Mouse (Mus musculus): ENCODE measurements at regions not wholly inside any gene's neighbourhood (a gene's known extent, or its start where the extent isn't known, plus 50 kb on each side); places are given as distances from the start of the nearest gene placed in this dataset.
"Not testable (repeated sequence)": the region's sequence is repeated elsewhere in the genome, so short reads cannot be mapped to it uniquely, and the experiment has no call there.

DNA sequence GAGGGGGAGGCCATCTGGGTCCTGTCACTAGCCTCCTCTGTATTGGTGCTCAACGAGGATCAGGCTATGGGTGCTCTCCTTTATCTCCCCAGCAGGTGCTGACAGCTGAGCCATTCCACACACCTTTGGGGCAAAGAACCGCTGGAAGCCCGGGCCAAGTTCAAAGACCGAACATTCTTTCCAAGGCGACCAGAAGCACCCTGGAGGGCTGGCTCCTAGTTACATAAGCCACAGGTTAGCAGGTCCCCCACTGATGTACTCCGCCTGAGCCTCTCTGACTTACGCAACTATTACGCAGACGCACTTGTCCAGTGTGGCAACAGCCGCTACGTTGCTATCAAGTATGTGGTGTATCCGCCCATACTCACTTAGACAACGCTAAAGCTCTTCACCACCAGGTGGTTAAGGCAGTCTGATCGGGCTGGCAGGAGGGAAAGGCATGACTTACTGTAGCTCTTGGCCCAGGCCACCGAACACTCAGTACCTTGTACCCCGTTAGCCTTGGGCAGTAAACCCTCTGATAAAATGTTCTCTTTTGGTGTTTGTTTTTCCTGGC, 69.2 kb downstream of the Gm33543 start:
- DNase-seq: no peak

DNA sequence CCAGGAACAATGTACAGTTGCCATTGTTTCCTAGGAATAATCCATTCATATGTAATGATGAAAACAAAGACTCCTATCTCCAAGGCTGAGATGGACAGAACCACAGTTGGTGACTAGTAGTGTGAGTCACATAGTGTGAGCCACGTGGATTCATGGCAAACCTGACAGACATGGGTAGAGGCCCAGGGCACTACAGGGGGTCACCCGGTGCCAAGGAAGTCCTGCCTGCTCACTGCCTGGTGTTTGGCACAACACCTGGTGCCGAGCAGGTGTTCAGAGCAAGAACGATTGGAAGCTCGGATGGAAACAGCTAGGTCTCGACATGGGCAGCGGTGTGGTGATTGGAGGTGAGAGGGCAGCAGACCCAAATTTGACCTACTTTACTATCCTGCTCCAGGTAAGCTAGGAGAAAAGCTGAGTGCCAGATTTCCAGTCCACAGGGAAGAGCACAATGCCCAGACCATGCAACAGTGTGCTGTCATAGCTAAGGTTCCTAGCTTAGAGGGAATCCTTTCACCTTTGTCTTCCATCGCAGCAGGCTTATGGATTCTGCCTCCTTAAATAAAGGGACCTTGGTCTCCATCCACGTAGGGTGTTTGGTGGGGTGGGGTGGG, 69.8 kb downstream of the Gm33543 start:
- DNase-seq: no peak

DNA sequence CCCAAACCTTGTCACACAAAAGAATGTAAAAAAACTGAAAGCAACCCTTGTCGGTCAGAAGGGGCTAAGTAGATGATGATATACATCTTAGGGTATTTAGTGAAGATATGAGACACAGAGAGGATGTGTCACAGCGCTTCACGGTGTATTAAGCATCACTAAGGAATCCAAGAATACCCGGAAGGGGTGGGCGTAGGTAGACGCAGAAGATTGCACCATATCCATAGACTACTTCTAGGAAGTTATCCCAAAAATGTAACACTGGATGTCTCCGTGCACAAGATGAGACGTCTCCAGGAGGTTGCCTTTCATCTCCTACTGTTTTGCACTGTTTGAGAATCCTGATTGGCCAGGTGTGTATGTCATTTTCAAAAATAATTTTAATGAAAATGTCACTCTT, 73.8 kb downstream of the Gm33543 start:
- no peak for DNase-seq

DNA sequence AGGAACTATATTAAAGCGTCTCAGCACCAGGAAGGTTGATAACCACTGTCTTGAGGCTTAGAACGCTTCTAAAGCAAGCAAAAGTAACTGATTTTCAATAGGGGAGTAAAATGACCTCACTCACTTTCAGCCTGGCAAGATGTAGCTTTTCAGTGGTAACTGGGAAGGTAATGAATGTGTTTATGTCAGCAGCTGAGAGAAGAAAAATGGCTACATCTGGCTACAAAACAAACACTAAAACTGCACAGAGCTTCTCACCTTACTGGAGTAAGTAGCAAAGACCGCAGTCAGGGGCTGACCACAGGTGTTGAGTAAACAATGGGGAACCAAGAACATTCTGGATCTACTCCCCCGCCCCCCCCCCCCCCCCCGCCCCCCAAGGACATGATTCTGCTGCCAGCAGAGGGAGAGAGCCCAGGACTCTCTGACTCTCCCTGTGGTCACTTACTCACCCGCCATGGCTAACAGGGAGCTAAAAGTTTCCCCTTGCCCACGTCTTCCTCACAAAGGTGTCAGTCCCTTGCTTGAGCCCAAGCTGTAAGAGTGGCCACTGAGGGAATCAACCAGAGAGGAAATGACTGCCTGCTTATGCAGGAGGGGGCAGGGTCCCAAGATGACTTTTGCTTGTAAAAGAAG, 75.1 kb downstream of the Gm33543 start:
- no peak for DNase-seq

DNA sequence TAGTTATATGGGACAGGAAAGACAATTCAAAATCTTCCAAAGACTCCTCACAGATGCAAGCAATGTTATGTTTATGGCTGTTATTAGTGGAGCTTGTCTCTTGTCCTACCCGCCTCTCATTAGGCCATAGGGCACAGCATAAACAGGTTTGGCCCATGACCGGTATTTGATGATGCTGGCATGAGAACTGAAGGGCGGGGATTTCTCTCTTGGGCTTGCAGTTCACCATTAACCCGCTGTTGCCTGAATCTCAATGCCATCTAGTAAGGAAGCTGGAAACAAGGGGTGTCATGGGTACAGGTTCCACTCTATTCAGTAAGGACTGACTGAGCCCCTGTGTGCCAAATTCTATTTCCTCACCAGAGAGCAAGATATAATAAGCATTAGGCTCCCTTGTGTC, 78.6 kb downstream of the Gm33543 start:
- no peak for DNase-seq

DNA sequence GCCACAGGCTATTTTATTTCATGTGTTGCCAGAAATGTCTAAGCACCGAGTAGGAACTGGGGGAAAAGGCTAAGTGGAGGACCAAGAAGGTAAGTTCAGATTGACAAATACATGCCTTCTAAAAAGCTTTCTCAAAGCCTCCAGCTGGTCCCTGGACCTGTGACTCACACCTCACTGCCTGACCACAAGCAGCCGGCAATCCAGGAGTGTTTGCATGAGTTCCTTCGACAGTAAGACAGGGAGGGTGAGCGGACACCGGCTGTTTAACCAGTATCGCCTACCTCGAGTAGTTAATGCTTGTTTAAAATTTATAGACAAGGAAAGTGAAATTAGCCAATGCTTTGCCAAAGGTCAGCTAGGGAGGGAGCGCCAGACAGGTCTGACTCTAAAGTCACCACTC, 80.1 kb downstream of the Gm33543 start:
- no peak for DNase-seq

DNA sequence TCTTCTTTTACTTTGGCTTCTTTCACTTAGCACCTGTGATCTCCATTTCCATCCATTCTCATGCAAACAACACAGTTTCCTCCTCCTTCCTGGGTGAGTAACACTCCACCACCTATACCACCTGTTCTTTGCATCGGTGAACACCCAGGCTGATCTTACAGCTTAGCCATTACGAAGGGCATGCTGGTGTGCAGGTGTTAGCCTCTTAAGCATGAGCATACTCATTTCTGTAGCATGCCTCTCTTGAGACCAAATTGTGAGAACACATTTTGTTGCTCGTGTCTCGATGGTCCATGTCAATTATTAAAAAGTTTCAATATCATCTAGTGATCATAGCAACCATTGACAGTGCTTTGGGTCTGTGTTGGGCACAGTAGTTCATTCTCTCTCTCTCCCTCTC, 80.8 kb downstream of the Gm33543 start:
- no peak for DNase-seq

DNA sequence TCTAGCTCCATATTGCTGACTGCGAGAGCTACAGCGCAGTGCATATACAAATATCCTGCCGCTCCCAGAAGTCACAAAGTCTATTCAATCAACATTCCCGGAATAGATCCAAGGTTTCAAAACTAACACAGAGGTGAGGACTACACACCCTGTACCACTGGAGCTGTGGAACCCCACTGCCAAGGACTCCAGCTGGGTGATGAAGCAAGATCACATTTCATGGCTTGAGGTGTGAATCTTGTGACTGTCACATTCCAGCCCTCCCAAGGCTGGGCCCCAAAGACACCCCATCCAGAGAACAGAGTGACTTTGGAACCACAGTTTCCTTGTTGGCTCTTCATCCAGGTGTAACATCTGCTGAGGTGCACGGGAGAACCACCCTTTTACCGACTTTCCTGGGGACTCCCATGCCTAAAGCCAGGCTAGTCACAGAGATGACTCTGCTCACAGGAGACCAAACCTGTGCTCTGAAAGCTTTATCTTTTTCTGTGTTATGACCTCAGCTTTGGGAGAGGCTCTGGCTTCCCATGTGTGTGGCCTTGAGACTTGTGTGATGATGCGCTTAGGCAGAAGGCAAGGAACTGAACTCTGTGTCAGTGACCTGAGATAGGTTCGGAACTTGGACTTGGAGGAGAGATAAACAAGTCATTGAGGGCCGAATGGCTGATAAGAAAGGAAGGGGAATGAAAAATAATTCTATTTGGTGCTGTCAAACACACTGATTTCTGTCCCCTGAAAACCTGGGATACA, 82.4 kb downstream of the Gm33543 start:
- DNase-seq: no peak

DNA sequence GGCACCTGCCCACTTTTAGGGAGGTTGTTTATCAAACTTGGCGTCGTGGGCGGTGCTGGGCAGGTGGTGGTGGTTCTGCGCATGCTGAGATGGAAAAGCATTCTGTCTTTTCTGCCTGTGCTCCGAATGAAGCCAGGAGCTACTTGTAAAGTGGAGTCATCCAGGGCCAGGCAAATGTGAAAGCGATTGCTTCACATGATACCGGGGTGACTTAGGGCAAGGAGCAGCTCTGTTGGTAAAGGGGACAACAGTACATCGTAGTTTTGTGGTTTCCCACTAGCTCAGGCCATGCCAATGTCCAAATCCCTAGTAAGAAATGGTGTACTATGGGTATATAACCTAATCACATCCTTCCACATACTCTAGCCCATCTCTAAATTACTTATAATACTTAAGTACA, 84.5 kb downstream of the Gm33543 start:
- DNase-seq: no peak

DNA sequence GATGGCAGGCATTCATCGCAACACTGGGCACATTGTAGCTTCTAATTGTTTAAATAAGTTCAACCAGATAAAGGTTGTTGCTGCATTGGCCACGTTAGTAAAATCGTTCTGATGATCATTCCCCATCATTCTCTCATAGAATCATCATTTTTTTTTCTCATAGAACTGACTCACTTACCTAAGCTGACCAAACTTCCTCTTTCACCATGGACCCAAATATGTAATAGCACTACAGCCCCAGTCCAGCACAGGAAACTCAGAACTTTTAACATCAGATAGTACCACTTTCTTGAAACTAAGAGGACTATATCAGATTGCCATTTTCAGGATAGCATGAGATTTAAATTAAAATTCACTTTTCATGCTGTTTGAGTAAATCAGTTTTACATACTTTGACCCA, 82.2 kb upstream of the Anapc15-ps start:
- DNase-seq: no peak

DNA sequence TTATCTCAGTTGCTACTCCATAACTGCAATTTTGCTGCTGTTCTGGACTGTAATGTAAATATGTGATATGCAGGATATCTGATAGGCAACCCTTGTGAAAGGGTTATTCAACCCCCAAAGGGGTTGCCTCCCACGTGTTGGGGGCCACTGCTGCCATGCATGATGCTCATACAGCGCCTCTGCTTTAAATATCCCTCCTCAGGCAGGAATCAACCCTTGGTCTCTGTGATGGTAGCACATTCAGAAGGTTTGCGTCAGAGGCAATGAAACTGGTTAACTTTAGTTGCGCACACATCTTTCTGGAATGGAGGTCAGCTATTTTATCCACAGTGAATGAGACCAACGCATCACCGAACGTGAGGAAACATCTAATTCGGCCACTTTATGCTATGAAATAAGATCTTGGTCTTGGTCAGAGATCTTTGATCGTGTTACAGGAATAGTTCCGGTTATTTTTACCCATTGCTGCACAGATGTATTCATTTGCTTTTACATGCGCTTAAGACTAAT, 80.2 kb upstream of the Anapc15-ps start:
- DNase-seq: no peak

DNA sequence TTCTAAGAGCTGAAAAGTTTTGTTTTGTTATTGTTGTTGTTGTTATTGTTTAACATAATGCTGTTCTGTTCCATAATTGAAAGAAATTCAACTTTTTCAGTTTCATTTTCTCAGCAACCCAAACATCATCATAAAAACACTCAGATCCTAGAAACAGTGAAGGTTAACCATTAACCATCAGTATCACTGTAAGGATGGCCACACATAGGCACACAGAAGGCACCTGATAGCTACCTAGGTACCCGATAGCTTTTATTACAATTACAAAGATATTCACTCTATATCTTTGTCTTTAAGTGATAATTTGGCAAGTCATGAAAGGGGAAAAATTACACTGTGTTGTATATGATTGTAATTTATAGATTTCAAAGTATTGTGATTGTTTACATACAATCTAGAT, 75.1 kb upstream of the Anapc15-ps start:
- no peak for DNase-seq

DNA sequence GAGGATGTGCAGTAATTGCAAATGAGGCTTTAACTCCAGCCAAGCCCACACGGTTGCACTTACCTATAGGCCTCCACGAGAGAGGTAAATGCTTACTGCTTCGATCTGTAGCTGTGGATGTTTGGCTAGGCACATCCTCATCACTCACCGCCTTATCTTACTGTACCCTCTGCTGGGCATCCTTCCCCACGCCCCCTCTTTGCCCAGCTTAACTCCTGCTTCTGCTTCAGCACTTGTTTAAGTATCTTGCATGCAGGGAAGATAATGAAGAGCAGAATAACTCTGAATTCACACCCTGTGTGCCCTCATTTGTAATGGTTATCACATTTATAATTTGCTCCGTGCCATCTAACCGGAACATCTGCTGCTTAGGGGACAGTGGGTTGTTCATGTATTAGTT, 74.7 kb upstream of the Anapc15-ps start:
- no peak for DNase-seq

DNA sequence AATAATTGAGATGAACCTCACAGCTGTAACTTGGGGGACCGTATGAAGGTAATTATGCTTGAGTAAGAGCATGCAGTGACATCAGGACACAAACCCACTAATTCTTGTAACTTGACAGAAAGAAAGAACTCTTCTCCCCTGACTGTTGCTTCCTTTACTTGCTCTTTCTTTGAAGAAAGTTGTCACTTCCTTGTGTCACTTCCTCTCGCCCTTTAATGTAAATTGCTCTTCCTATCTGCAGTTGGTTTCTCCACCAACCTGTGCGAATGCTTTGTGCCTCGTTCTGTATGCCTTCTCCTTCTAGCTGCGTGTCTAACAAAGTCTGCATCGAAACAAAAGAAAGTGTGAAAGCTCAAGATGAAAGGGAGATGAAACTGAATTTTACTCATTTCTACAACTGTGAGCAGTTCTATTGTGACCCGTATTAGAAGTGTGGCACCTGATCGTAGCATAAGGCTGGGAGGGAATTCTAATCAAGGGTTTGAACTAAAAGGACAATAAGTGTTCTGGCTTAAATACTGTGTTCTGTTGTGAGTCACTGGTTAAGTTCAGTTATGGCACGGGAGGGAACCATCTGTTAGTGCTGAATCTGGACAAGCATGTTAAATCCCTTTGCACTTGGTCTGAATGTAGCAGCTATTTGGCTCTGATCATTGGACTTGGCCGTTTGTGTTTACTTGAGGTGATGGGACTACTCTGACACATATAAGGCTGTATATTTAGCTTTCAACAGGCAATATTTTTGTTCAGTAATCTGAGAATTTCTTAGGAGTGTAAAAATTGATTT, 72.8 kb upstream of the Anapc15-ps start:
- peak; percentile 31 to 46 for DNase-seq

DNA sequence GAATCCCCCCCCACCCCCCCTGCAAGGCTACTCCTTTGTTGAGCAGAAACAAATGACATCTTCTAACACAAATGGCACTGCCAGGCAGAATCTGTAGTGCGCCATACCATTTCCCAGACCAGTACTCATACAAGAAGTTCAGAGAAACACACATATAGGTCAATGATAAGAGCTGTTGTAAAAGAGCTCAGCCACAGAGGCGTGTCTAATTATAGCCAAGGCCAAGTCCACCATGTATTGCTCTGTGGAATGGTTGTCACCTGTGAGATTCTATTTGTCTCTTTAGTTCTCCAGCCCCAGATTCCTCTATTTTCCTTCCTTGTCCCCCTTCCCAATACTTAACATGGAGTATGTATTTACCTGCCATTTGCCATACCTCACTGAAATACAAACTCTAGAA, 72.0 kb upstream of the Anapc15-ps start:
- no peak for DNase-seq

DNA sequence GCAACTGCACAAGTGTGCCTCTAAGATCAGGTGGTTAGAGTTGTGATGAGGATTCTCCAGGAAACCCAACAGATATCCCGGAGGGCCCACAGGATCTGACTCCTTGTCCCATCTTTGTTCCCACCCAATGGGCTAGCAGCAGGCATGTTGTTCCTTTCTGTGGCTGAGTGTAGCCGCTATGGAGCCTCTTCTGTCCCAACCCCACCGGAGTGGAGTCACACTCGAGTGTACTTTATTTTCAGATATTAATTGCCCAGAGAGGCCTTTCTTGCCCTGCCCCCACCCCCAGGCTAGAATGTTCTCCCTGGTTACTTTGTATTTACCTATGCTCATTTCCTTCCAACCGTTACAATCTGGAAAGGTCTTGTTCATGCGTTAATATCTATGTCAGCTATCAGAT, 70.4 kb upstream of the Anapc15-ps start:
- no peak for DNase-seq

DNA sequence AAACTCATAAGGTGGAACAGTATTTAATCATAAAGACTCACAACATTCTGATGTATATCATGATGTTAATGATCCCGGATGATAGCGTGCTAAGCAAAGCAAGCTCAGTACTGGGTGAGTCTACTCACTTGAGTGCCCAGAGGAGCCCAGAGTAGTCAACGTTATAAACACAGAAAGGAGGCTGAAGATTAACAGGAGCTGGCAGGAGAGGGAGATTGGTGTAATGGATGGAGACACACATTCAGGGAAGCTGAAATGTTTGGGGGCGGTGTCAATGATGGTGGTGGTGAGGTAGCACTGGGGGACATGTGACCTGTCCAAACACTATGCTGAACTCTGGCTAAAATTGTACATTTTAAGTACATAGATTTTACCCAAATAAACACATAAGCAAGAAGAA, 66.2 kb upstream of the Anapc15-ps start:
- DNase-seq: no peak

DNA sequence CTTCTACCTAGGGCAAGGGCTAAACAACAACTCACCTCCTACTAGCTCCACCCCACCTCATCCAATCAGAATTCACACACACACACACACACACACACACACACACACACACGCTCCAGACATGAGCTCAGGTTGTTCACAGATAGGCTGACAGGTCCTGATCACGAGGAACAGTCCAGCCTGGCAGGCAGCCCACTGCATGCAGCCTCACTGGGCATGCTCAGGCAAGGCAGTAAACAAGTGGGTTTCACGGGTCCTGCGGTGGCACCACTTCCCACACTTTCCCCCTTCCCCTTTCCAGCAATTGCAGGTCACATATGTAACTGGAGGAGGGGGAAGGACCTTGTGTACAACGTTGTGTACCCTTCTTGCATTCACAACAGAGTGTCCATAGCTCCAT, 63.5 kb upstream of the Anapc15-ps start:
- not testable (repeated sequence) for DNase-seq

DNA sequence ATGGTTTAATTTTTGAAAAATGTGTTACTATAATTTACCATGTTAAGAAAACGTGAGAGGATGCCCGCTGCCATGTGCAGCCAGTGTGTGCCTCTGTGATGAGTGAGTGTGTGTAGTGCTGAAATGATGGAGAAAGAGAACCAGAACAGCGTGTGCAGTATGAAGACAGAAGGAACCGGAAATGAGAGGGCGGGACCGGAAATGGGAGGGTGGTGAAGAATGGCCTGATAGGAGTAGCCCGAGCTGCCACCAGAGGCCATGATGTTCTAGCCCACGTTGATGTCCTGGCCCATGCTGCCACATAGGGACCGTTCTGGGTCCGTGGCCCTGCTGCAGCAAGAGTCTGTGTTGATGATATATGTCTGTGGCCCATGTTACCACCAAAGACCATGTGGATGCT, 57.8 kb upstream of the Anapc15-ps start:
- no peak for DNase-seq

DNA sequence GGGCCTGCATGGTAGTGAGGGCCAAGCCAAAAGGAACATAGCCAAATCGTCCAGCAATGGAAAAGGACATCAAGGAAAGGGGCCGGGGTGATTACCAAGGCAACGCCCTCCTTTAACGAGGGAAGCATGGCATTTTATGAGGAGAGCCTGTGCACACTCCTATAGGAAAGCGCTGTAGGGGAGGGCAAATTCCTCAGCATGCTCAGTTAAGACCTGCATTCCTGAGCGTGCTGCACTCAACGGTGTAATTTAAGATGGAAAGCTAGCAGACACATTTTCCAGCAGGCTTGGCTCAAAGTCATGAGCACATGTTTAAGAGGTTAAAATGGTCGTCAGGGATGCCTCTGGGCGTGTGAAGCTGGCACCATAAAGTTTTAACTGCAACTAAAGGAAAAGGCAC, 56.6 kb upstream of the Anapc15-ps start:
- no peak for DNase-seq

DNA sequence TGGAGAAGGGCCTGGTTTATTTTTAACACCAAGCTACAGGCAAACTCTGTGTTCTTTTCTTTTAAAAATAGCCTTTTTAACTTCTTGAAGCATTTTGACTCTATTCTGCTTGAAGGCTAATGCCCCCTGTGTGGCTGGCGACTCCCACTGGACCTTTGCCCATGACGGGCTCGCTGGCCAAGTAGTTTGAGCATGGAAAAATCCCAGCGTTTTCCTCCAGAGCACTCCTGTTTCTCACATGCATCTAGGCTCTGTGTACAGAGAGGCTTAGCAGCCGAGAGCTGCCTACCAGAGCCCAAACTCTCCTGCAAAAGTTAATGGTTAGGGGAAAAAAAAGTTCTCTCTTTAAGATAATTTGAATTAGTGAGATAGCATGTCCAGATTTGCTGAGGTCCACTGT, 52.7 kb upstream of the Anapc15-ps start:
- DNase-seq: no peak

DNA sequence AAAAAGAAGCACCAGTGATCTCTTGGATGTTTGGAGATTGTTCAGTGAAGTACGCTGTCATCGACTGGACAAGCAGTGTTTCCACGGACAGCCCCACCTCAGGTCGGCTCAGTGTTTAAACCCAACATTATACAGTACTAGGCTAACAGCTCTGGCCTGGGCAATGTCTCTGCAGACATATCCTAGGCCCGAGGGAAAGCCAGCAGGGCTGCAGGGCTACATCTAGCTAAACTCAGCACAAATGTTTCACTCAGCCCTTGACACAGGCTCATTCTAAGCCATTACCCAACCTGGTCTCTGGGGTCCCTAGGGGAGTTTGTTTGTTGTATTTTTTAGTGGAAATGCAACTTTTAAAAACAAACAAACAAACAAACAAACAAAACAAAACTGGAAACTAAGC, 52.1 kb upstream of the Anapc15-ps start:
- DNase-seq: no peak

All from thymus, postnatal 36 days (tissue).